Mouse (Mus musculus) kidney, postnatal 0 days (tissue): Measurements from ENCODE around the gene Pebp1. TPM values are rescaled to one million over a fixed set of nuclear protein-coding genes. Genes with fewer than 3 reads are reported as not detected.

Experiments
- ATAC-seq: fragments of 200-750 bp; cut with Nextera tagmentation; replicated peaks from 2 replicates; pipeline ENCODE4 v1.8.0; 2017; ENCODE audit warnings: low read depth, moderate number of reproducible peaks, moderate TSS enrichment, moderate library complexity; ENCODE audit not compliant: low FRiP score
- DNase-seq: peaks from one replicate; pipeline ENCODE4 v3.0.0-alpha.2; 2016; ENCODE audit warnings: low spot score
- H3K27ac ChIP-seq: fragments of 300-500 bp; sonication (generic); 2 replicates; pipeline ENCODE4 v1.5.1; 2014; ENCODE audit warnings: mild to moderate bottlenecking
- H3K27me3 ChIP-seq: fragments of 300-500 bp; sonication (generic); 2 replicates; pipeline ENCODE4 v1.6.1; 2014; ENCODE audit warnings: low read length, mixed read lengths; ENCODE audit not compliant: insufficient read depth
- H3K36me3 ChIP-seq: fragments of 300-500 bp; sonication (generic); 2 replicates; pipeline ENCODE4 v1.6.1; 2014; ENCODE audit warnings: low read length, mixed read lengths; ENCODE audit not compliant: insufficient read depth
- H3K4me1 ChIP-seq: fragments of 300-500 bp; sonication (generic); replicated peaks from 2 replicates; pipeline ENCODE4 v1.6.1; 2014; ENCODE audit warnings: antibody characterized with exemption, low read length, mixed read lengths; ENCODE audit not compliant: insufficient read depth
- H3K4me2 ChIP-seq: fragments of 300-500 bp; sonication (generic); 2 replicates; pipeline ENCODE4 v1.6.1; 2014; ENCODE audit warnings: mild to moderate bottlenecking, low read length, moderate library complexity, mixed read lengths
- H3K4me3 ChIP-seq: fragments of 300-500 bp; sonication (generic); replicated peaks from 2 replicates; pipeline ENCODE4 v1.5.1; 2014; ENCODE audit warnings: low read depth, low read length
- H3K9ac ChIP-seq: fragments of 300-500 bp; sonication (generic); 2 replicates; pipeline ENCODE4 v1.6.1; 2014; ENCODE audit warnings: low read depth, low read length
- H3K9me3 ChIP-seq: fragments of 300-500 bp; sonication (generic); replicated peaks from 2 replicates; pipeline ENCODE4 v1.6.1; 2016; ENCODE audit warnings: low read length, inconsistent platforms, mixed read lengths
- CTCF ChIP-seq: IDR thresholded peaks from 2 replicates; pipeline ENCODE4 v1.5.1; 2016; ENCODE audit warnings: antibody characterized with exemption, low read depth, mild to moderate bottlenecking, moderate library complexity
- WGBS: fragments of 180-500 bp; shearing (Covaris S2); extraction: QIAGEN DNeasy Blood & Tissue Kit; methylation state at CpG from one replicate; pipeline ENCODE4 v1.1.7; 2014; 5-methylcytosine and 5-hydroxymethylcytosine counted together
- polyA plus RNA-seq: library from polyadenylated mRNA; unstranded; fragments of >200 nt; fragmentation: Nextera tagmentation; extraction: Ambion mirVana; gene quantifications from 2 replicates; pipeline ENCODE4 v1.2.1, GENCODE M21; 2015

Gene Pebp1
- polyA plus RNA-seq, 1 experiment from 2014 or later, result 625 TPM

GRCm38 (mm10) chr5:117282360-117282759 is 5.1 kb downstream of the Pebp1 start:
- WGBS, result 84% methylated on average over 8 of the region's 8 CpGs
- H3K9ac ChIP-seq, result no peak overlapping the region
- no peak overlapping the region for H3K4me2 ChIP-seq
- DNase-seq, result no peak
- peaks cover 12% of the 10 kb centered on the region; the same call in 1 of the 2 replicates for H3K36me3 ChIP-seq
- TF ChIP-seq CTCF, result peak; percentile 39; the same call in 1 of the 2 replicates
- H3K9me3 ChIP-seq, result no peaks in the 10 kb centered on the region
- peaks cover 11% of the 10 kb centered on the region; the same call in 1 of the 2 replicates for H3K4me1 ChIP-seq
- no peak overlapping the region for H3K27ac ChIP-seq
- H3K27me3 ChIP-seq, result no peaks in the 10 kb centered on the region
- no peak overlapping the region for H3K4me3 ChIP-seq
- ATAC-seq, result no peak

GRCm38 (mm10) chr5:117281536-117281935 is 5.9 kb downstream of the Pebp1 start:
- no peak overlapping the region for H3K27ac ChIP-seq
- no peaks in the 10 kb centered on the region for H3K9me3 ChIP-seq
- peaks cover 12% of the 10 kb centered on the region; the same call in 1 of the 2 replicates for H3K36me3 ChIP-seq
- H3K4me1 ChIP-seq, result peaks cover 10% of the 10 kb centered on the region; the same call in 1 of the 2 replicates
- 90% methylated on average over 10 of the region's 10 CpGs for WGBS
- H3K9ac ChIP-seq, result no peak overlapping the region
- ATAC-seq (no peak), DNase-seq (no peak)
- no peak overlapping the region for H3K4me3 ChIP-seq
- TF ChIP-seq CTCF, result peak; percentile 56; the same call in 1 of the 2 replicates
- no peaks in the 10 kb centered on the region for H3K27me3 ChIP-seq
- H3K4me2 ChIP-seq, result no peak overlapping the region

DNA sequence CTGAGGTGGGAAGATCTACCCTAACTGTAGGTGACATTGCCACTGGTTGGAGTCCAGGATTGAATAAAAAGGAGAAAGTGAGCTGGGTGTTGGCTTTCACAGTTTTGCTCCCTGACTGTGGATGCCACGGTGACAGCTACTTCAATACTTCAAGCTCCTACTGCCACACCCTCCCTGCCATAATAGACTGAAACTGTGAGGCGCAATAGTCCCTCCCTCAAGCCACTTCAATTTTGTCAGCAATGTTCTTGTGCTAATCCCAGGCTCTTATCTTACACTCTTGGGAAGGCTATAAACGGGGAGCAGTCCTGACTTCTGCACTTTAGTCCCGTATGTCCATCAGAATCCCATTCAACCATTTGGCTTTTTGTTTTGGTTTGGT is 7.8 kb downstream of the Pebp1 start:
- Histone ChIP-seq H3K4me2 (no peak overlapping the region), H3K27ac (no peak overlapping the region), H3K4me3 (no peak overlapping the region), H3K9me3 (no peaks in the 10 kb centered on the region), H3K36me3 (peaks cover 12% of the 10 kb centered on the region; the same call in 1 of the 2 replicates), H3K27me3 (no peaks in the 10 kb centered on the region), H3K4me1 (no peaks in the 10 kb centered on the region), H3K9ac (no peak overlapping the region)
- DNase-seq (no peak), ATAC-seq (no peak)
- TF ChIP-seq CTCF, result no peak
- WGBS, result 53% methylated on average over 4 of the region's 4 CpGs

- ATAC-seq, result peak; percentile 60
- 72% methylated on average over 15 of the region's 15 CpGs for WGBS
- peaks cover 12% of the 10 kb centered on the region; the same call in 1 of the 2 replicates for H3K36me3 ChIP-seq
- TF ChIP-seq CTCF, result no peak
- no peaks in the 10 kb centered on the region for H3K4me1 ChIP-seq
- no peaks in the 10 kb centered on the region for H3K27me3 ChIP-seq
- H3K4me2 ChIP-seq, result no peak overlapping the region
- H3K4me3 ChIP-seq, result no peak overlapping the region
- H3K9ac ChIP-seq, result no peak overlapping the region
- peak overlapping the region; percentile 40; the same call in 1 of the 2 replicates for H3K27ac ChIP-seq
- H3K9me3 ChIP-seq, result no peaks in the 10 kb centered on the region
- DNase-seq, result no peak
These were observed 8.4 kb downstream of the Pebp1 start for GRCm38 (mm10) chr5:117278809-117279668.

- 96% methylated on average over 6 of the region's 6 CpGs for WGBS
- Histone ChIP-seq H3K27ac (no peak overlapping the region), H3K9ac (no peak overlapping the region), H3K4me2 (no peak overlapping the region), H3K9me3 (no peaks in the 10 kb centered on the region), H3K4me1 (no peaks in the 10 kb centered on the region), H3K4me3 (no peak overlapping the region), H3K36me3 (peaks cover 7% of the 10 kb centered on the region; the same call in 1 of the 2 replicates), H3K27me3 (no peaks in the 10 kb centered on the region)
- ATAC-seq, result no peak
- DNase-seq, result no peak
- peak; percentile 45; the same call in 1 of the 2 replicates for TF ChIP-seq CTCF
These were observed 9.6 kb downstream of the Pebp1 start for GRCm38 (mm10) chr5:117277784-117278183.

- Histone ChIP-seq H3K9me3 (no peaks in the 10 kb centered on the region), H3K4me3 (no peak overlapping the region), H3K4me1 (no peaks in the 10 kb centered on the region), H3K36me3 (no peaks in the 10 kb centered on the region), H3K27me3 (no peaks in the 10 kb centered on the region), H3K9ac (no peak overlapping the region), H3K27ac (no peak overlapping the region), H3K4me2 (no peak overlapping the region)
- 44% methylated on average over 5 of the region's 5 CpGs for whole genome bisulfite sequencing
- ATAC-seq (no peak), DNase-seq (peak; percentile 49)
- peak; percentile 65 for TF ChIP-seq CTCF
These were observed 12.6 kb downstream of the Pebp1 start for GRCm38 (mm10) chr5:117274817-117275216.
